Mouse (Mus musculus) ovary, adult 10 weeks (tissue): ENCODE results near the gene Ifi47. TPM values are rescaled to one million over a fixed set of nuclear protein-coding genes. Genes with fewer than 3 reads are reported as not detected.

ENCODE experiments used
- polyA plus RNA-seq: library from polyadenylated mRNA; stranded (reverse); fragments of 350-450 nt; fragmentation: Illumina TruSeq; extraction: RNeasy Lipid Tissue Mini Kit (QIAGEN cat#74804); gene quantifications from one replicate; pipeline ENCODE4 v1.2.3, GENCODE M21; 2014

Ifi47 gene
- polyA plus RNA-seq = 19.0 TPM

GRCm38 (mm10) chr11:49076001-49076757 is at the start of gene Ifi47:
Ifi47 (plus strand) TSS chr11:49076587.

GRCm38 (mm10) chr11:49051093-49051891 is 25.1 kb upstream of the Ifi47 start, which contains the start of gene 9930111J21Rik2:
9930111J21Rik2 (minus strand) TSS chr11:49051242.

GRCm38 (mm10) chr11:49063713-49064469 is 12.5 kb upstream of the Ifi47 start, which contains the start of gene Tgtp2:
Tgtp2 (minus strand) TSS chr11:49064206.

GRCm38 (mm10) chr11:49114774-49115173 is 38.4 kb downstream of the Ifi47 start, which contains the start of gene Olfr1396:
Olfr1396 (minus strand) TSS chr11:49114874.

GRCm38 (mm10) chr11:49141974-49142373 is 65.6 kb downstream of the Ifi47 start, which contains the start of gene Olfr1395:
Olfr1395 (plus strand) TSS chr11:49142274.

Other genes starting within 250 kb of the Ifi47 start
- 16.1 TPM for gene Gm12184, start 249.9 kb upstream of the Ifi47 start, polyA plus RNA-seq
- gene Irgm1, start 204.9 kb upstream of the Ifi47 start, polyA plus RNA-seq = 57.7 TPM
- gene Gm5431, start 174.4 kb upstream of the Ifi47 start, polyA plus RNA-seq = 2.1 TPM
- gene Psme2b, start 130.4 kb upstream of the Ifi47 start, polyA plus RNA-seq = 0.68 TPM
- 1.6 TPM for gene Olfr56, start 97.7 kb upstream of the Ifi47 start, polyA plus RNA-seq
- 2.4 TPM for gene 9930111J21Rik1, start 97.2 kb upstream of the Ifi47 start, polyA plus RNA-seq
- gene Gm12185, start 84.4 kb upstream of the Ifi47 start, polyA plus RNA-seq = 0.83 TPM
- 10.0 TPM for gene Tgtp1, start 82.4 kb upstream of the Ifi47 start, polyA plus RNA-seq
- 14.9 TPM for gene 9930111J21Rik2, start 25.3 kb upstream of the Ifi47 start, polyA plus RNA-seq
- gene Tgtp2, start 12.4 kb upstream of the Ifi47 start, polyA plus RNA-seq = 21.7 TPM
- 0.20 TPM for gene Olfr1396, start 38.3 kb downstream of the Ifi47 start, polyA plus RNA-seq
- not detected for gene Olfr1395, start 65.7 kb downstream of the Ifi47 start, polyA plus RNA-seq
- not detected for gene Olfr1394, start 77.8 kb downstream of the Ifi47 start, polyA plus RNA-seq
- gene Btnl9, start 110.6 kb downstream of the Ifi47 start, polyA plus RNA-seq = 5.2 TPM
- gene Zfp62, start 126.7 kb downstream of the Ifi47 start, polyA plus RNA-seq = 234 TPM
- gene Mgat1, start 167.6 kb downstream of the Ifi47 start, polyA plus RNA-seq = 16.9 TPM
- not detected for gene Olfr1393, start 201.7 kb downstream of the Ifi47 start, polyA plus RNA-seq
- not detected for gene Olfr1392, start 208.7 kb downstream of the Ifi47 start, polyA plus RNA-seq
- not detected for gene Olfr10, start 228.2 kb downstream of the Ifi47 start, polyA plus RNA-seq
- gene Olfr1391, start 246.2 kb downstream of the Ifi47 start, polyA plus RNA-seq = not detected